Mouse (Mus musculus): Measurements from ENCODE around the gene Kctd21.

GRCm38 (mm10) chr7:97327376-97327775 is 4.8 kb upstream of the Kctd21 start:
- TF ChIP-seq CTCF (conservative IDR thresholded peaks at IDR 0.05; ENCODE audit: low read length) (no peak), POU5F1 (IDR thresholded peaks at IDR 0.05; ENCODE audit: borderline replicate concordance, low read length) (no peak), NANOG (IDR thresholded peaks at IDR 0.05; ENCODE audit: borderline replicate concordance, low read length) (no peak)
